Mouse (Mus musculus) CH12.LX (cell line): ENCODE results near the gene Frs3. TPM values are rescaled to one million over a fixed set of nuclear protein-coding genes. Genes with fewer than 3 reads are reported as not detected.
"Not testable (repeated sequence)": the region's sequence is repeated elsewhere in the genome, so short reads cannot be mapped to it uniquely, and the experiment has no call there.

Experiments
- DNase-seq: peaks from one replicate; pipeline ENCODE4 v3.0.0-alpha.2; 2013; ENCODE audit errors: extremely low read depth
- H3K27ac ChIP-seq: 2 replicates; pipeline ENCODE4 v1.5.1; 2012; ENCODE audit warnings: low read depth, mild to moderate bottlenecking, control low read depth, moderate library complexity; ENCODE audit not compliant: insufficient read depth
- H3K27me3 ChIP-seq: replicated peaks from 2 replicates; pipeline ENCODE3; 2012; ENCODE audit warnings: inconsistent platforms
- H3K36me3 ChIP-seq, 2 experiments: replicated peaks in 1 of 2; 2 replicates each; pipeline versions ENCODE3 to v1.6.1; 2012; ENCODE audit warnings: inconsistent platforms in 1 of 2, low read length in 1 of 2, mild to moderate bottlenecking in 1 of 2, mixed read lengths in 1 of 2, moderate library complexity in 1 of 2; ENCODE audit not compliant: control insufficient read depth in 1 of 2, insufficient read depth in 1 of 2
- H3K4me1 ChIP-seq, 2 experiments: 2 replicates each; pipeline ENCODE4 v1.6.1; 2012; ENCODE audit warnings: inconsistent platforms in 1 of 2, moderate library complexity in 1 of 2; ENCODE audit not compliant: insufficient read depth in 2 of 2, control insufficient read depth in 1 of 2
- H3K4me2 ChIP-seq: 2 replicates; pipeline ENCODE4 v1.6.1; 2012; ENCODE audit warnings: low read depth, mild to moderate bottlenecking, control low read depth; ENCODE audit not compliant: poor library complexity, insufficient read depth, severe bottlenecking
- H3K4me3 ChIP-seq, 3 experiments: fragments of 150-350 bp in 1 of 3; sonication (generic) in 1 of 3; replicated peaks in 1 of 3; 2 replicates each; pipeline versions ENCODE3 to v1.5.1; 2011 to 2012; ENCODE audit warnings: low read depth in 2 of 3, low read length in 2 of 3, mild to moderate bottlenecking in 2 of 3, moderate library complexity in 2 of 3, control low read depth in 1 of 3, improper control_type of control experiment in 1 of 3, inconsistent platforms in 1 of 3, mixed read lengths in 1 of 3; ENCODE audit not compliant: poor library complexity in 1 of 3
- H3K79me2 ChIP-seq: replicated peaks from 2 replicates; pipeline ENCODE4 v1.6.1; 2012; ENCODE audit warnings: mild to moderate bottlenecking, moderate library complexity; ENCODE audit not compliant: control insufficient read depth, poor library complexity, insufficient read depth, severe bottlenecking; ENCODE audit errors: extremely low read depth
- H3K9ac ChIP-seq: 2 replicates; pipeline ENCODE4 v1.6.1; 2012; ENCODE audit warnings: low read depth, mild to moderate bottlenecking, control low read depth, moderate library complexity; ENCODE audit not compliant: insufficient read depth
- H3K9me3 ChIP-seq: replicated peaks from 2 replicates; pipeline ENCODE3; 2012; ENCODE audit warnings: low read length, inconsistent platforms, mixed read lengths
- BHLHE40 ChIP-seq: IDR thresholded peaks from 2 replicates; pipeline ENCODE4 v1.6.1; 2011; ENCODE audit warnings: mild to moderate bottlenecking, low read depth, low read length, improper control_type of control experiment
- CHD1 ChIP-seq: IDR thresholded peaks from 2 replicates; pipeline ENCODE4 v1.6.1; 2012; ENCODE audit warnings: low read depth, low read length, improper control_type of control experiment, inconsistent platforms
- CHD2 ChIP-seq: IDR thresholded peaks from 2 replicates; pipeline ENCODE4 v1.6.1; 2011; ENCODE audit warnings: low read length, improper control_type of control experiment
- CTCF ChIP-seq, 2 experiments: IDR thresholded peaks in 1 of 2; conservative IDR thresholded peaks in 1 of 2; 2 replicates each; pipeline ENCODE4 v1.5.1; 2011 to 2012; ENCODE audit warnings: low read depth in 2 of 2, low read length in 2 of 2, improper control_type of control experiment in 1 of 2, inconsistent platforms in 1 of 2, mild to moderate bottlenecking in 1 of 2, moderate library complexity in 1 of 2
- E2F4 ChIP-seq: IDR thresholded peaks from 2 replicates; pipeline ENCODE4 v1.6.1; 2011; ENCODE audit warnings: low read depth, low read length, improper control_type of control experiment; ENCODE audit not compliant: insufficient replicate concordance
- EP300 ChIP-seq: IDR thresholded peaks from 2 replicates; pipeline ENCODE4 v1.6.1; 2011; ENCODE audit warnings: low read length, improper control_type of control experiment
- IRF4 ChIP-seq: IDR thresholded peaks from 2 replicates; pipeline ENCODE4 v1.6.1; 2014; ENCODE audit warnings: low read depth, mild to moderate bottlenecking, inconsistent platforms, low read length, improper control_type of control experiment
- JUND ChIP-seq: conservative IDR thresholded peaks from 2 replicates; pipeline ENCODE4 v1.6.1; 2011; ENCODE audit warnings: low read depth, low read length, improper control_type of control experiment
- MAFK ChIP-seq: IDR thresholded peaks from 2 replicates; pipeline ENCODE4 v1.6.1; 2011; ENCODE audit warnings: low read length, improper control_type of control experiment; ENCODE audit not compliant: insufficient replicate concordance
- MAZ ChIP-seq: IDR thresholded peaks from 2 replicates; pipeline ENCODE4 v1.6.1; 2012; ENCODE audit warnings: low read depth, mild to moderate bottlenecking, inconsistent platforms, low read length, improper control_type of control experiment, moderate library complexity
- MXI1 ChIP-seq: IDR thresholded peaks from 2 replicates; pipeline ENCODE4 v1.6.1; 2011; ENCODE audit warnings: mild to moderate bottlenecking, low read depth, low read length, improper control_type of control experiment
- MYC ChIP-seq: IDR thresholded peaks from 2 replicates; pipeline ENCODE4 v1.6.1; 2011; ENCODE audit warnings: low read depth, mild to moderate bottlenecking, improper control_type of control experiment, low read length
- NELFE ChIP-seq: IDR thresholded peaks from 2 replicates; pipeline ENCODE4 v1.6.1; 2011; ENCODE audit warnings: low read depth, low read length, improper control_type of control experiment
- NRF1 ChIP-seq: IDR thresholded peaks from 2 replicates; pipeline ENCODE4 v1.6.1; 2014; ENCODE audit warnings: low read depth, mild to moderate bottlenecking, inconsistent platforms, low read length, improper control_type of control experiment, moderate library complexity
- POLR2A ChIP-seq: IDR thresholded peaks from 2 replicates; pipeline ENCODE4 v1.6.1; 2011; ENCODE audit warnings: low read depth, mild to moderate bottlenecking, improper control_type of control experiment, low read length
- POLR2AphosphoS2 ChIP-seq: IDR thresholded peaks from 2 replicates; pipeline ENCODE4 v1.6.1; 2011; ENCODE audit warnings: low read depth, low read length, improper control_type of control experiment
- RCOR1 ChIP-seq: conservative IDR thresholded peaks from 2 replicates; pipeline ENCODE4 v1.6.1; 2012; ENCODE audit warnings: low read depth, mild to moderate bottlenecking, inconsistent platforms, low read length, improper control_type of control experiment
- SIN3A ChIP-seq: IDR thresholded peaks from 2 replicates; pipeline ENCODE4 v1.6.1; 2012; ENCODE audit warnings: low read length, improper control_type of control experiment, inconsistent platforms
- SMC3 ChIP-seq: IDR thresholded peaks from 2 replicates; pipeline ENCODE4 v1.6.1; 2011; ENCODE audit warnings: low read depth, low read length, improper control_type of control experiment
- TCF12 ChIP-seq: IDR thresholded peaks from 2 replicates; pipeline ENCODE4 v1.6.1; 2014; ENCODE audit warnings: low read depth, mild to moderate bottlenecking, inconsistent platforms, low read length, improper control_type of control experiment
- UBTF ChIP-seq: IDR thresholded peaks from 2 replicates; pipeline ENCODE4 v1.6.1; 2012; ENCODE audit warnings: low read depth, mild to moderate bottlenecking, inconsistent platforms, low read length, improper control_type of control experiment, moderate library complexity
- USF1 ChIP-seq: IDR thresholded peaks from 2 replicates; pipeline ENCODE4 v1.6.1; 2014; ENCODE audit warnings: low read depth, mild to moderate bottlenecking, inconsistent platforms, low read length, improper control_type of control experiment
- ZC3H11A ChIP-seq: IDR thresholded peaks from 2 replicates; pipeline ENCODE4 v1.6.1; 2012; ENCODE audit warnings: low read depth, mild to moderate bottlenecking, inconsistent platforms, low read length, improper control_type of control experiment
- ZKSCAN1 ChIP-seq: IDR thresholded peaks from 2 replicates; pipeline ENCODE4 v1.6.1; 2012; ENCODE audit warnings: low read depth, inconsistent platforms, low read length, improper control_type of control experiment, borderline replicate concordance
- ZNF384 ChIP-seq: IDR thresholded peaks from 2 replicates; pipeline ENCODE4 v1.6.1; 2012; ENCODE audit warnings: low read depth, low read length, improper control_type of control experiment, inconsistent platforms
- dilution Hi-C: fragments of 300-500 bp; cut with MboI; formaldehyde crosslinking; loops from 2 replicates; pipeline ENCODE4 v1.14.3; 2020; ENCODE audit warnings: low sequenced_read_pairs; ENCODE audit not compliant: extremely low pct_unique_long_range_greater_than_20kb, extremely low pct_ligation_motif_present
- in situ Hi-C: fragments of 300-500 bp; cut with MboI; formaldehyde crosslinking; loops from 3 replicates; pipeline ENCODE4 v1.14.3; 2019; ENCODE audit warnings: low sequenced_read_pairs, low pct_ligation_motif_present, low pct_unique_long_range_greater_than_20kb, mixed read lengths
- polyA plus RNA-seq: library from polyadenylated mRNA; unstranded; fragments of >175 nt; gene quantifications from 2 replicates; pipeline ENCODE4 v1.2.1, GENCODE M21; 2012; ENCODE audit warnings: low read depth; ENCODE audit not compliant: insufficient read length
- total RNA-seq, 2 experiments: library from RNA; depleted of rRNA; stranded (reverse); fragments of 300-350 nt in 1 of 2; fragments of >200 nt in 1 of 2; gene quantifications; 2 replicates each; pipeline ENCODE4 v1.2.3; 2012 to 2014

The Frs3 gene
- total and polyA plus RNA-seq, 3 experiments = 0.54 to 2.9 (median 0.67) TPM

- TF ChIP-seq JUND (no peak), USF1 (no peak), NRF1 (no peak), SIN3A (no peak), CTCF (conservative IDR thresholded peaks at IDR 0.05 in 1 of 2, IDR thresholded peaks at IDR 0.05 in 1 of 2; ENCODE audit: low read depth in 2 of 2, low read length in 2 of 2) (no peak), POLR2A (no peak), MAFK (no peak), ZC3H11A (no peak), RCOR1 (no peak), TCF12 (no peak), EP300 (no peak), E2F4 (no peak), CHD2 (no peak), IRF4 (no peak), NELFE (no peak), MAZ (no peak)
- DNase-seq = no peak
- Histone ChIP-seq H3K79me2 (no peaks in the 10 kb centered on the region), H3K27me3 (no peaks in the 10 kb centered on the region), H3K4me3 (no peak overlapping the region), H3K4me1 (no peaks in the 10 kb centered on the region), H3K27ac (no peak overlapping the region), H3K4me2 (no peak overlapping the region), H3K9ac (no peak overlapping the region), H3K36me3 (peaks cover 0 to 4% of the 10 kb centered on the region in 2 experiments), H3K9me3 (no peaks in the 10 kb centered on the region)
- dilution Hi-C loops (no loop called here), in situ Hi-C loops (no loop called here)
Measured at GRCm38 (mm10) chr17:47648966-47649365, 39.9 kb upstream of the Frs3 start.

GRCm38 (mm10) chr17:47651953-47652352 lies 36.9 kb upstream of the Frs3 start:
- no peaks in the 10 kb centered on the region for H3K79me2 ChIP-seq
- dilution Hi-C loops (no loop called here), in situ Hi-C loops (no loop called here)
- no peak overlapping the region for H3K9ac ChIP-seq
- no peaks in the 10 kb centered on the region for H3K4me1 ChIP-seq
- no peak overlapping the region for H3K27ac ChIP-seq
- peaks cover 0 to 4% of the 10 kb centered on the region in 2 experiments for H3K36me3 ChIP-seq
- H3K4me3 ChIP-seq = no peak overlapping the region
- no peak overlapping the region for H3K4me2 ChIP-seq
- DNase-seq = no peak
- no peaks in the 10 kb centered on the region for H3K27me3 ChIP-seq
- TF ChIP-seq SMC3 (no peak), MYC (no peak), MAZ (no peak), ZC3H11A (no peak), BHLHE40 (no peak), POLR2AphosphoS2 (no peak), EP300 (no peak), ZNF384 (no peak), IRF4 (no peak), POLR2A (no peak), ZKSCAN1 (no peak), SIN3A (no peak), CHD1 (no peak), MXI1 (no peak), UBTF (no peak)
- H3K9me3 ChIP-seq = no peaks in the 10 kb centered on the region

- H3K4me2 ChIP-seq, H3K9me3 ChIP-seq, H3K4me3 ChIP-seq, in situ Hi-C loops, H3K79me2 ChIP-seq, dilution Hi-C loops, H3K27me3 ChIP-seq, H3K9ac ChIP-seq, H3K4me1 ChIP-seq, H3K36me3 ChIP-seq, DNase-seq, H3K27ac ChIP-seq: not testable (repeated sequence)
Measured at GRCm38 (mm10) chr17:47654346-47654745, 34.5 kb upstream of the Frs3 start.
